Mouse (Mus musculus): Measurements from ENCODE around the gene Axin1.
"Not testable (repeated sequence)": the region's sequence is repeated elsewhere in the genome, so short reads cannot be mapped to it uniquely, and the experiment has no call there.

Gene Axin1

DNA sequence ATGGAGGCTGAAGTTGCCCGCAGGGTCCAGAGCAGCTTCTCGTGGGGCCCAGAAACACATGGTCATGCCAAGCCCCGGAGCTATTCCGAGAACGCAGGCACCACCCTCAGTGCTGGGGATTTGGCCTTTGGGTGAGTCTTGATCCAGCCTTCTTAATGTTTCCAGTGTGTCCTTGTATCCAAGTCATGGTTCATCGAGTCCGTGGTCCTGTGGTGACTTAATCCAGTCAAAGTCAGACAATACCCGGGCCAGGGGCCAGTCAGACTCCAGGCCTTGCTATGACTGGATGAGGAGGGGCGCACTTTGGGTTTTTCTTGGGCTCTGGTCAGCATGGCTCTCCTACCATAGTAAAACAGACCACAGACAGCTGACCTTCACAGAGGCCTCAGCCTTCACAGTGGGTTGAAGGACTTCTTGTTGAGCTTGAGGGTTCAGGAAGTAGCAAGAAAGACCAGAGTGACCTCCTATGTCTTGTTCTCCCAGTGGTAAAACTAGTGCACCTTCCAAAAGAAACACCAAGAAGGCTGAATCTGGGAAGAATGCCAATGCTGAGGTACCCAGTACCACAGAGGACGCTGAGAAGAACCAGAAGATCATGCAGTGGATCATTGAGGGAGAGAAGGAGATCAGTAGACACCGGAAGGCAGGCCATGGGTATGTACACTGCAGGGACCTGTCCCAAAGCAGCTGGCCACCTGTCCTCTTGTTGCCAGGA lies 49.8 kb downstream of the Axin1 start:
- no peak for DNase-seq (ENCODE audit: low spot score)

DNA sequence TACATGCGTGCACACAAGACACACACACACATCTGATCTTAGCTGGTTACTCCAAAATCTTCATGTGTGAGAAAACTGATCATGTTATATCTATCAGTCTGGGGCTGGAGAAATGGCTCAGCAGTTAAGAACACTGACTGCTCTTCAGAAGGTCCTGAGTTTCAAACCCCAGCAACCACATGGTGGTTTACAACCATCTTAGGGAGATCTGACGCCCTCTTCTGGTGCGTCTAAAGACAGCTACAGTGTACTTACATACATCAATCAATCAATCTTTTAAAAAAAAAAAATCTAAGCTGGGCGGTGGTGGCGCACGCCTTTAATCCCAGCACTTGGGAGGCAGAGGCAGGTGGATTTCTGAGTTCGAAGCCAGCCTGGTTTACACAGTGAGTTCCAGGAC lies 53.0 kb downstream of the Axin1 start:
- DNase-seq (ENCODE audit: low spot score) = not testable (repeated sequence)

DNA sequence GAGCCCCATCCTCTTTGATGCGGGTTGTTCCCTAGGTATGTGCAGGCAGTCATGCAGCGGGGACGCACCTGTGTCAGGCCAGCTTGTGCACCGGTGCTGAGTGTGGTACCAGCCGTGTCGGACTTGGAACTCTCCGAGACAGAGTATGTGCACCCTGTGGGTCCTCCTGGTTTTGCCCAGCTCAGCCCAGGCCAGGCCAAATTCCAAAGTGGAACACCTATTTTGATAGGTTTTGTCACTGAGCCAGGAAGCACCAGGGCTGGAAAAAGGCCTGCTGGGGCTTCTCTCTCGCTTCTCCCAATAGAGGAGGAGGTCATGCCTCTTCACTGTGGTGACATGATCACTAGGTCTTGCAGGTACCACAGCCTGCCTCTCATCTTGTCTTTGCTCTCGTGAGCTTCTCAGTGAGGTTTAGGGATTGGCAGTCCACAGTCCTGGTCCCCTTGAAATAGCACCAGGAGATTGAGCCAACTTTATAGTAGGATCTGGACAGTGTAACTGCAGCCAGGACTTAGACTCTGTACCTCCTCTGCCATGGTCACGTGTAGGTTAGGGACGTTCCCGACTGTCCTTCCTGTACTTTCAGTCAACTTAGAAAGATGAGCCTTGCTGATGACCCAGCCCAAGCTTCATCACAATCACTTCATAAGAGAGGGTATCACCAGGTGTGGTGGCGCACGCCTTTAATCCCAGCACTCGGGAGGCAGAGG lies 54.1 kb downstream of the Axin1 start:
- no peak for DNase-seq (ENCODE audit: low spot score)

DNA sequence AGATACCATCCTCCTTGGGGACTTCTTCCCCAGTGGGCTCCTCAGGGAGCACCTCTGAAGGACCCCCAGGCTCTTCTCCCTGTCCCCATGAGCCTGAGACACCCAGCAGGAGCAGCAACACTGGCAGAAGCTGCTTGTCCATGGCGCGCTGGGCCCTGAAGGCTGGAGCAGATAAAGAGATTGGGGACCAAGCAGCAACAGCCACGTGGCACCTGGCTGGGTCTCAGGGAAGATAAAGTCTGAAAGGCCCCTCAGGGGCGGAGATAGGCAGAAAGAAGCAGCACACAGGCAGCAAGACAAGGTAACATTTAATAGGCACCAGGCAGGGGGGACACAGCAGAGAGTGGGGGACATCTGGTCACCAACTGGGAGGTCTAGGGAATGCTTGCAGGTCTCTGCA lies 60.4 kb downstream of the Axin1 start, which contains the start of gene Pdia2:
Gene Pdia2 (minus strand): TSS at position 196 of the 400 bp plus-strand sequence.
- no peak for DNase-seq (ENCODE audit: low spot score)

DNA sequence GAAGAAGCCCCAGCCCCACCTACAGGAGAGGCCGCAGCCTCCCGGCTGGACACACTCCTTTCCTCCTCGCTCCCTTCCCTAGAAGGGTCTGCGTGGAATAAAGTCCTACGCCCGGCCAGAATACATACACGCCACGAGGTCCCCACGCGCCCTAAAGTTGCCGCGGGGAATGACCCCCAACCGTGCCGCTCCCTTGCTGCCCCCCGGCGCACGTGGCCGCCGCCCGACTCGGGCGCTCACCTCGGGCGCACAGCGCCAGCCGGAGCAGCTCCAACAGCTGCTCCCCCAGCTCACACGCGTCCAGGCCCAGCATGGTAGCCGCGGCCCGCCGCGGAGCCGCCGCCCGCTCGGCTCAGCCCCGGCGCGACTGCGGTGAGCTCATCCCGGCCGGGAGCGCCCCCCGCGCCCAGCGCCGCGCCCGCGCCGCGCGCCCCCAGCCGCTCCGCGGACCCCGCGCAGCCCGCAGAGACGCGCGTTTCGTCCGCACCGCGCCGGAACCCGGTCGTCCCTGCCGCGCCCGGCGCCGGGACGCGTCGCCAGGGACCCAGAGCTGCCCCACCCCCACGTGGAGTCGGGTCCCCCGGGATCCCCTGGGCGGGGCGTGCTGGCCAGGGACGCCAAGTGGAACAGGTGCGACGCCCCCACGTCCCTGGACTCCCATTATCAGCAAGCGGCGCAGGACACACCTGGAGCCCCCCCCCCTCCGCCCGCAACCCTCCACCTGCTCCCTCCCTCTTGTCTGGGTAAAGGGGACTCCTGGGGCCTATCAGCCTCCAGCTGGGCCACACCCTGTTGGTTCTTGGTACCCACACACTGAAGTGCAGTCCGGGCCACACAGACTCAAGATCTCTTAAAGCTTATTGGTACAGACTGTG lies 62.6 kb downstream of the Axin1 start:
- no peak for DNase-seq (ENCODE audit: low spot score)

DNA sequence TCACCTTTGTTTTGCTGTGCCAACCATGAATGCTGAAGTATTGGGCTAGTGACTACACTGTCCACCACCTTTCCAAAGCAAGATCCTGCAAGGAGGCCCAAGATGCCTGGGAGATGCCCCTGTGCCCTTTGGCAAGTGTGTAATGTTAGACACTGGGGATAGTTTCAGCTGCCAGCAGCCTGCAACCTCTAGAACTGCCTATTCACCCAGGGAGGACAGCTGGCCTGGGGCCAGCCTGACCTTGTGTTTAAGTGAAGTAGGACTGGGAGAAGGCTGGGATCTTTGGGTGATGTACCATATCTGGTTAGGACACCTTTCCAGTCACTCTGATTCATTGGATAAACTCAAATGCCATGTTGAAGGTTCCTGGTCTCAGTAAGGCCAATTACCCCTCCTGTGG lies 63.5 kb downstream of the Axin1 start:
- DNase-seq (ENCODE audit: low spot score) = no peak

DNA sequence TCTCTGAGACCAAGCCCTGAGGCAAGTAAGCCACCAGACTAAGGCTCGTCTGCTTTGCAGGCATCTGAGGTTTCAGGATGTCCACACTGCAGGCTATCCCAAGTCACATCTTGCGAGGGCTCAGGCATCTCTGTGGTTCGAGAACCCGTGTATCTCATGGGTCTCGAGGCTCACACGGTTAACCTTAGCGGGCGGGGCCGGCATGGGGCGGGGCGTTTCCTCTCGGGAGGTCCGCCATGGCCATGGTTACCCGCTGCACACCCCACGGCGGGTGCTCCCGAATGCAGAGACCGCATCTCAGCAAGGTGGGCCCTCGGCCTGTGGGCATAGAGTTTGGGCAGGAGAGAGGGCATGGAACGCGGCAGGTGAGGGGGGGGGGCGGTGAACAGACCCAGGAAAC lies 64.2 kb downstream of the Axin1 start, which contains the start of gene Rgs11:
Gene Rgs11 (plus strand): TSS at position 215 of the 400 bp plus-strand sequence.
- DNase-seq (ENCODE audit: low spot score) = no peak

DNA sequence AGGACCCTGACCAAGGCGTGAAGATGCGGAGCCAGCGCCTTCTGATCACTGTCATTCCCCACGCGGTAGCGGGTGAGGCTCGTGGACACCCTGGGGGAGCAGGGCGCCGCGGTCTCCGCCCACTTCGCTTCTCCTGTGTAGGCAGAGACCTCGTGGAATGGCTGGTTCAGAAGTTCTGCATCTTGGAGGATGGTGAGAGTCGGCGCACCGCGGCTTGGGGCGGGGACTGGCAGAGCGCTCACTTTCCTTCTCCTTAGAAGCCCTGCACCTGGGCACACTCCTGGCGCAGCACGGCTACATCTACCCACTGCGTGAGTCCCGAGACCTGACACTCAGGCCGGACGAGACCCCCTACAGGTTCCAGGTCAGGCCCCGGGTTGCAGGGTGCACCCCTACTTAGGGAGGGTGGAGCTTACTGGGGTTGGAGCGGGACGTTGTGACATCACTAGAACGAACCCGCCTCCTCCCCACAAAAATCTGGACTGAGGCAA lies 64.9 kb downstream of the Axin1 start:
- DNase-seq (ENCODE audit: low spot score) = no peak

DNA sequence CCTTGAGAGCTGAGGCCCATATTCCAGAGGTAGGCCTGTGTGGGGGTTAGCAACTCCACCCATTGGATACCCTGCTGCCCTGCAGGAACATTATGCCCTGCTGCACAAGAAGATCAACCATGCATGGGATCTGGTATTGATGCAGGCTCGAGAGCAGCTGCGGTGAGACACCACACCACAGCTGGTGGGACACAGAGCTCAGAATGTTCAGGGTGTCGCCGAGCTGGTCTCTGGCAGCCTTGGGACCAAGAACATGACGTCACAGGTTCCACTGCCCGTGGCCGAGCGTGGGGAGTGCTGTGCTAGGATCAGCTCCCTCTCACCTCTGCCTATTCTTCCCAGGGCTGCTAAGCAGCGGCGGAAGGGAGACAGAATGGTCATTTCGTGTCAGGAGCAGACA lies 66.3 kb downstream of the Axin1 start:
- DNase-seq (ENCODE audit: low spot score) = no peak

DNA sequence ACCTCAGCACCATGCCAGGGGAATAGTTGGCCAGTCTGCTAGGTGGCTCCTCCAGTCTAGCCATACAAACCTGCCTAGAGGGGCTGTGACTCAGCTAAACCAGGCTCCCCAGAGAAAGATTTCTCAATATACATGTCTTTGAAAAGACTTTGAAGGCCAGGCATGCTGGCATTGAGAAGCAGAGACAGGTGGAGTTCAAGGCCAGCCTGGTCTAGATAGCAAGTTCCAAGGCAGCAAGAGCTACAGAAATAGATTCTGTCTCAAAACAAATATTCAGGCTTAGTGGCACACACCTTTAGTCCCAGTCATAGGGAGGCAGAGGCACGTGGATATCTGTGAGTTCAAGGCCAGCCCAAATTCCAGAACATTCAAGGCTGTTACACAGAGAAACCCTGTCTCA lies 67.9 kb downstream of the Axin1 start:
- DNase-seq (ENCODE audit: low spot score) = no peak

DNA sequence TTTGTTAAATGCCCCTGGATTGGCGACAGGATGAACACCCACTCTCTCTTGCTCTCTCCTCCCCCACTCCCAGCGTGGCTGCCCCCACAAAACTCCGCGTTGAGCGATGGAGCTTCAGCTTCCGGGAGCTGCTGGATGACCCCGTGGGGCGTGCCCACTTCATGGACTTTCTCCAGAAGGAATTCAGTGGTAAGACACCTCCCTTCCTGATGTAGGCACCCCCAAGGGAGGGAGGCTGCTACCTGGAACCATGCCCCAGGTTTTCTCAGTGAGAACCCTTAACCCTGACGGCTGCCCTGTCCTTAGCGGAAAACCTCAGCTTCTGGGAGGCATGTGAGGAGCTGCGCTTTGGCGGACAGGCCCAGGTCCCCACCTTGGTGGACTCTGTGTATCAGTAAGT lies 69.2 kb downstream of the Axin1 start, which contains the start of gene Arhgdig:
Gene Arhgdig (minus strand): TSS at position 101 of the 400 bp plus-strand sequence.
- DNase-seq (ENCODE audit: low spot score) = no peak

DNA sequence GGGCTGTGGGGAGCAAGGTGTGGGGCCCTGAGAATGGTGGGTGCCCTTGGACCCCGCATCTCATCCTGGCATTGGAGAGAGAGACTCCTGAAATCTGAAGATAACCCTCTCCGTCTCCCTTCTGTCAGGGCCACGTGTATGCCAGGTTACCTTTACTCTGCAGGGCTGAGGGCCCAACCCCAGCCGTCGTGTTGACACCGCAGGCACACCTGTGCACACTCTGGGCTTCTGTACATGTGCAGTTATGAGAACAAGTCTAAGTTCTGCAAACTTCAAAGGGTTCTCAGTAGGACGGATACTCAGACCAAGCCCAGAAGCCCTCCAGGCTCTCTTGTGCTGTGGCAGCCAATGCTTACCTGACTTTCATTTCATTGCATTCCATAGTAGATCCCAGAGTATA lies 73.8 kb downstream of the Axin1 start:
- DNase-seq (ENCODE audit: low spot score) = no peak

DNA sequence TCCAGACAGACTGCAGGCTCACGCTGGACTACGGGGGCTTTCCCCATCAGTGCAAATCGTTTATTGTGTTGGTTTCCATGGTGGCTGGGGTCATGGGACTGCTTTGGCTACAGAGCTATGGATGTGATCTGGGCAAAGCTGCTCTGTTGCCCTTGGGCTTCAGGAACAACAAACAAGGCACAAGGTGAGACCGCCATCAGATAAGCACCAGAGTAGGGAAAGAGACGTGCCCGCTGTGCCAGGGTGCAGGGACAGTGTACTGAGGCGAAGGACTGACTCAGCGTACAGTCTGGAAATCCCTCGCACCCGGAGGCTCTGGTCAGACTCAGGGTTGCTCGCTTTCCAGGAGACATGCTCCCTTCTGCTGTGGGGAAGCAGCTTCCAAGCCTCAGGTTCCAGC lies 74.2 kb downstream of the Axin1 start:
- DNase-seq (ENCODE audit: low spot score) = no peak

DNA sequence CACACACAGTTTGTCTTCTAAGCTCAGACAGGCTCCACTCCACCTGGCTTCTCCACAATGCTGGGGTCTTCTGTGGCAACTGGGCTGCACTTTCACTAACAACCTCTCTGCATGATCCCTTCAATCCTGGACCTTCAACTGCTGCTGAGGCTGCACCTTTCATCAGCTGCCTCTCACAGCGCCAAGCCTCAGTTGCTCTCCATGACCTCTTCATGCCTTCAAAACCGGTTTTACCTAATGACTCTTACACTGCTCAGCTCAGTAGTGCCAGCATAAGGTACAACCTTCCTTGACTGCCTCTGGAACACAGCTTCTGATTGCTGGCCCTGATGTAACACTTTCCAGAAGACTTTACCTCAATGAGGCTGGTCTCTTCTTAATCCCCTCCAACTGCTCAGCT lies 83.0 kb downstream of the Axin1 start:
- no peak for DNase-seq (ENCODE audit: low spot score)

DNA sequence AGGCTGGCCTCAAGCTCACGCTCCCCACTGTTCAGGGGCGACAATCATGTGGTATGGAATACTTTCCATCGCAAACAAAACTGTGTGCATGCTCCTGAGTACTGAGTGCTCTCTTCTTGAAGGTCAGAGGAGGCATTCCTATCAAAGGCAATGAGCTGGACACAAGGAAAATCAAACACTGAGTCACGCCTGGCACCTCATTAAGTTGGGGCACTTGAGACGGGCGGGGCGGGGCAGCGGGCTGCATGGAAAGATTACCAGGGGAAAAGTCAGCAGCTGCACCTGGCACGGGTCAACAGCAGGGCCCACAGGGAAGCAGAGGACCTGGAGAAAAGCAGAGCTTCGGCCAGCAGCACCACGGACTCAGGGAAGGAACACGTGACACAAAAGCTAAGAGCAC lies 86.7 kb downstream of the Axin1 start:
- DNase-seq (ENCODE audit: low spot score) = no peak

DNA sequence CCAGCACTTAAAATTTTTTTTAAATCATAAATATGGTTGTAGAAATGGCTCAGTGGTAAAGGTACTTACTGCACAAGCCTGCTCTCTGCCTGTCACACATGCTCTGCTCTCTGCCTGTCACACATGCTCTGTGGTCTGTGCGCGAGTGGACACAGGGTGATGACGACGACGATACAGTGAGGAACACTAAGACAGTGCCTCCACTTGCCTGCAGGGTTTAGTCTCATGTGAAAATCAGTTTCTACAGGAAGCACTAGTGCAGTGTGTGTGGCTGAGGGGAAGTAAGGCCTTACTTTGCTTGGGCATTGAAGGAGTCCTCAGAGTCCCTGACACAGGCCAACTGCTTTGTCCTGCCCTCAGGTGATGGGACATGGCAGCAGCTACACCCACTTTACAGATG lies 91.3 kb downstream of the Axin1 start:
- no peak for DNase-seq (ENCODE audit: low spot score)

DNA sequence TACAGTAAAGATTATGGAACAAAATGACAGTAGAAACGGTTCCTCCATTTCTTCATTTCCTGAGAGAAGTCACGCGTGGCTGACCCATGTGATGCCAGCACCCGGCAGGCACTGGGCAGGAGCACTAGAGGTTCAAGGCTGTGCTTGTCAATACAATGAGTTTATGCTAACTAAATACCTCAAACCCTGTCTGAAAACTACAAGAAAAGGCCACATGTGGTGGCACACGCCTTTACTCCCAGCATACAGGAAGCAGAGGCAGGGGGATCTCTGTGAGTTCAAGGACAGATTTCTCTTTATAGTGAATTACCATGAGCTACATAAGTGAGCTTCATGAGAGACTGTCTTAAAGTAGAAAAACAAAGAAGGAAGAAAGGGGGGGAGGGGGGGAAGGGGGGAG lies 92.7 kb downstream of the Axin1 start:
- no peak for DNase-seq (ENCODE audit: low spot score)

DNA sequence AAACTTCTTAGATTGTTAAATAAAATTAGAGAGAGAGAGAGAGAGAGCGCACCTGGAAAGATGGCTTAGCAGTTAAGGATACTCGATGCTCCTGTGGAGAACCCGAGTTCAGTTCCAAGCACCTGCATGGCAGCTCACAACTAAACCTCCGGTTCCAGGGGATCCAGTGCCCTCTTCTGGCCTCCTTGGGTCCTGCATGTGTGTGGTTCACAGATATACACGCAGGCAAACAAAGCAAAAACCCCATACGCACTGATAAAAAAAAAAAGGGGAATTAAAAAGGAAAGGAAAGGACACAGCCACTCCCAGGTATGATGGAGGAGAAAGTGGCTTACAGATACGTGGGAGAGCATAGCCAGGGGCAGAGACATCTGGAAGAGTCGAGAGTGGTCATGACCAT lies 94.4 kb downstream of the Axin1 start:
- DNase-seq (ENCODE audit: low spot score) = no peak

DNA sequence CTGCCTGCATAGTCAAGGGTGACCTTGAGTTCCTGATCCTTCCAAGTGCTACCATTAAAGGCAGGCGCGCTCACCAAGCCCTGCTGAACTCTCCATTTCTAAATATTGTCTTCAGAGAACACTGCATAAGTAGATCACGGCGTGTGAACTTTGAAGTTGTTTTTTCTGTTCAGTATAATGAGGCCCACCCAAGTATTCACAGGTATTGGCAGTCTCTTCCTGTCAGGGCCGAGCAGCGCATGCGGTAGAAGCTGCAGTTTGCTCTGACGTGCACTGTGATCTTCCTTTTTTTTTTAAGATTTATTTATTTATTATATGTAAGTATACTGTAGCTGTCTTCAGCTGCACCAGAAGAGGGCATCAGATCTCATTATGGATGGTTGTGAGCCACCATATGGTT lies 95.9 kb downstream of the Axin1 start:
- no peak for DNase-seq (ENCODE audit: low spot score)

DNA sequence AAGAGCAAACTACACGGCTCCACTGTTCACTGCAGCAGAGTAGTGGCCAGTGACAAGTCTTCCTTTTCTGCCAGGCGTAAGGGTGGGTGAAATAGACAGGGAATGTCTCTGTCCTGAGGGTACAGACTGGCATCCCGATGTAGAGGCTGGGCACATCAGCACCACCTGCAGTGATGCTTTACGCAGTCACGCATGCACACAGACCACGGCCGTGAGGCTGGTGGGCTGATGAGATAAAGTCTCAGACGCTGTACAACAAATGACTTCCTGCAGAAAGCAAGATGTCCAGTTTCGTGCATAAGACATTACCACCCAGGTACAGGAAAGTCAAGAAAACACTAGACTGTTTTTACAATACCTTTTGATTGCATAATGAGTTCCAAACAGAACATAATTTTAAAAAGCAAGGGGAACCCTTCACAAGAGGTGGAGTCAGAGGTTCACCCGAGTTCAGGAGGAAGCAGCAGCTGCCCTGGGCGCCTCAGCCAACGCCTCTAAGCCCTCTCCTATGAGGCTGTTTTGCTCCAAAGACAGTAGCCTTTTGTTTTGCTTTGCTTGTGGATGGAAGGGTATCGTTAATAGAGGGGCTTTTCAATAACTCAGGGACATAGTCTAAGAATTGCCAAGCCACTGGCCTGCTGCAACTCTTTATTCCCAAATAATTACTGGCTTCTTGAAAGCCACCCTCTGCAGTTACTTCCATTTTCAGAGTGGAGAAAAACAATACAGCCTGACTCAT lies 96.8 kb downstream of the Axin1 start:
- no peak for DNase-seq (ENCODE audit: low spot score)

DNA sequence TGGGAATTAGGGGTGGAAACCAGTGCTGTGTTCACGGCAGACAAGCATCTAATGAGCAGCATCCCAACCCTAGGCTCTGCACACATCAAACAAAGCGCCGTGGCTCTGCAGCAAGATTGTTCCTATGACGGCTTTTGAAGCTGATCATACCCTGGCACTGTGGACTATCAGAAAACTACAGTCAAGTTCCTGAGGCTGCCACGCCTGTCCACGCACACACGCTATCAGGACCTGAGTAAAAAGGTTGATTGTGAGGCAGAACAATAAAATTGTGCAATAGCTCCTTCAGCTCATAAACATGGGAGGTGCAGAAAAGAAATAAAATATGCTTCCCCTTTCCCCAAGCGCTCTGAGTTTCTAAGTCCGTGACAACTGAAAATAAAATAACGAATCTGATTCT lies 99.2 kb downstream of the Axin1 start:
- no peak for DNase-seq (ENCODE audit: low spot score)

DNA sequence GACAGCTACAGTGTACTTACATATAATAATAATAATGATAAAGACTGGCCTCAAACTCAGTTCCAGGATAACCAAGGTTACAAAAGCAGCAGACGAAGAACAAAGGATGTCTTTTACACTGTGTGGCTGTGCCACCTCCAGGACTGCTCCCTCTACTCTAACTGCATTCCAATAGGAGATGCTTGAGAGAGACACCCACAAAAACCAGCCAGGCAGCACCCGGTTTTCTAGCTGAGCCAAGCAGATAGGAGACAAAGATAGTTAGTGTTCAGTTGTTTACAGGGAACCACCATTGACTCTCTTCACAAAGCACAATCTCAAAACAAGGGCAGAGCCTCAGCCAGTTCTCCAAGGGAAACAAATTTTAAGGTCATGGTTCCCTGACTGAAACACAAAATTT lies 101.1 kb downstream of the Axin1 start:
- DNase-seq (ENCODE audit: low spot score) = no peak

Data from urinary bladder, postnatal 10 days (tissue).